Mouse (Mus musculus) liver, postnatal 0 days (tissue): ENCODE results near the gene Haus2. TPM values are rescaled to one million over a fixed set of nuclear protein-coding genes. Genes with fewer than 3 reads are reported as not detected.

Experiments used
- ATAC-seq: fragments of 200-750 bp; cut with Nextera tagmentation; 2 replicates; pipeline ENCODE4 v1.8.0; 2017; ENCODE audit warnings: mild to moderate bottlenecking, moderate library complexity
- DNase-seq: peaks from one replicate; pipeline ENCODE4 v3.0.0-alpha.2; 2016
- H3K27ac ChIP-seq: fragments of 300-500 bp; sonication (generic); 2 replicates; pipeline ENCODE4 v1.5.1; 2014; ENCODE audit warnings: antibody characterized with exemption, moderate library complexity, mild to moderate bottlenecking, low read depth
- H3K27me3 ChIP-seq: fragments of 300-500 bp; sonication (generic); 2 replicates; pipeline ENCODE4 v1.6.1; 2014; ENCODE audit warnings: low read length, control low read depth, mixed read lengths; ENCODE audit not compliant: insufficient read depth
- H3K36me3 ChIP-seq: fragments of 300-500 bp; sonication (generic); replicated peaks from 2 replicates; pipeline ENCODE4 v1.6.1; 2014; ENCODE audit warnings: mild to moderate bottlenecking, control low read depth, low read length, moderate library complexity, mixed read lengths; ENCODE audit not compliant: insufficient read depth
- H3K4me1 ChIP-seq: fragments of 300-500 bp; sonication (generic); 2 replicates; pipeline ENCODE4 v1.6.1; 2014; ENCODE audit warnings: antibody characterized with exemption, mild to moderate bottlenecking, control low read depth; ENCODE audit not compliant: insufficient read depth
- H3K4me2 ChIP-seq: fragments of 300-500 bp; sonication (generic); 2 replicates; pipeline ENCODE4 v1.6.1; 2014; ENCODE audit warnings: low read depth, mild to moderate bottlenecking, low read length, moderate library complexity, mixed read lengths
- H3K4me3 ChIP-seq: fragments of 300-500 bp; sonication (generic); 2 replicates; pipeline ENCODE4 v1.5.1; 2014; ENCODE audit warnings: low read depth, low read length
- H3K9ac ChIP-seq: fragments of 300-500 bp; sonication (generic); replicated peaks from 2 replicates; pipeline ENCODE4 v1.6.1; 2014; ENCODE audit warnings: mild to moderate bottlenecking, moderate library complexity
- H3K9me3 ChIP-seq: fragments of 300-500 bp; sonication (generic); 2 replicates; pipeline ENCODE4 v1.6.1; 2016; ENCODE audit warnings: mild to moderate bottlenecking, control low read depth, low read length, mixed read lengths
- CTCF ChIP-seq: sonication (generic); IDR thresholded peaks from 2 replicates; pipeline ENCODE4 v1.5.1; 2016; ENCODE audit warnings: antibody characterized with exemption, low read depth
- EP300 ChIP-seq: IDR thresholded peaks from 2 replicates; pipeline ENCODE4 v1.6.1; 2016; ENCODE audit warnings: antibody characterized with exemption, low read depth, mild to moderate bottlenecking
- WGBS: fragments of 180-500 bp; shearing (Covaris S2); extraction: QIAGEN DNeasy Blood & Tissue Kit; methylation state at CpG from one replicate; pipeline ENCODE4 v1.1.7; 2014; ENCODE audit not compliant: insufficient replicate concordance; 5-methylcytosine and 5-hydroxymethylcytosine counted together
- polyA plus RNA-seq: library from polyadenylated mRNA; unstranded; fragments of >200 nt; fragmentation: Nextera tagmentation; extraction: Ambion mirVana; gene quantifications from 2 replicates; pipeline ENCODE4 v1.2.1, GENCODE M21; 2015

The Haus2 gene
- polyA plus RNA-seq, 1 experiment from 2014 or later: 9.0 TPM

- no peak overlapping the region for H3K4me2 ChIP-seq
- no peak for DNase-seq
- no peak overlapping the region for H3K9ac ChIP-seq
- WGBS: 75% methylated on average over 7 of the region's 7 CpGs
- no peak for ATAC-seq
- H3K36me3 ChIP-seq: no peaks in the 10 kb centered on the region
- H3K27ac ChIP-seq: no peak overlapping the region
- no peak overlapping the region for H3K4me3 ChIP-seq
- TF ChIP-seq EP300: no peak
- TF ChIP-seq CTCF: no peak
- H3K4me1 ChIP-seq: peaks cover 11% of the 10 kb centered on the region
- H3K27me3 ChIP-seq: no peaks in the 10 kb centered on the region
- no peaks in the 10 kb centered on the region for H3K9me3 ChIP-seq
Observed at GRCm38 (mm10) chr2:120643836-120644235, 34.7 kb downstream of the Haus2 start.

- H3K4me3 ChIP-seq: no peak overlapping the region
- no peaks in the 10 kb centered on the region for H3K36me3 ChIP-seq
- H3K4me1 ChIP-seq: peaks cover 8% of the 10 kb centered on the region
- no peak for ATAC-seq
- H3K4me2 ChIP-seq: no peak overlapping the region
- TF ChIP-seq EP300: no peak
- no peak for TF ChIP-seq CTCF
- no peaks in the 10 kb centered on the region for H3K9me3 ChIP-seq
- H3K27me3 ChIP-seq: no peaks in the 10 kb centered on the region
- H3K27ac ChIP-seq: no peak overlapping the region
- H3K9ac ChIP-seq: no peak overlapping the region
- no peak for DNase-seq
- 57% methylated on average over 4 of the region's 4 CpGs for WGBS
Observed at GRCm38 (mm10) chr2:120646777-120647176, 37.6 kb downstream of the Haus2 start.

- H3K4me2 ChIP-seq: no peak overlapping the region
- WGBS: 51% methylated on average over 7 of the region's 7 CpGs
- H3K27ac ChIP-seq: peak overlapping the region; percentile 55; the same call in 1 of the 2 replicates
- DNase-seq (no peak), ATAC-seq (no peak)
- H3K9ac ChIP-seq: no peak overlapping the region
- H3K27me3 ChIP-seq: no peaks in the 10 kb centered on the region
- no peak for TF ChIP-seq CTCF
- no peak for TF ChIP-seq EP300
- no peaks in the 10 kb centered on the region for H3K9me3 ChIP-seq
- 0 out of 2 replicates have a peak, but pooled peaks cover 2% of the 10 kb centered on the region for H3K4me1 ChIP-seq
- no peak overlapping the region for H3K4me3 ChIP-seq
- H3K36me3 ChIP-seq: no peaks in the 10 kb centered on the region
Observed at GRCm38 (mm10) chr2:120652256-120652924, 43.2 kb downstream of the Haus2 start.

- no peak for TF ChIP-seq CTCF
- no peak for TF ChIP-seq EP300
- H3K27me3 ChIP-seq: no peaks in the 10 kb centered on the region
- H3K9me3 ChIP-seq: no peaks in the 10 kb centered on the region
- H3K27ac ChIP-seq: peak overlapping the region; percentile 55; the same call in 1 of the 2 replicates
- WGBS: 54% methylated on average over 7 of the region's 7 CpGs
- 0 out of 2 replicates have a peak, but pooled peaks cover 2% of the 10 kb centered on the region for H3K4me1 ChIP-seq
- no peaks in the 10 kb centered on the region for H3K36me3 ChIP-seq
- ATAC-seq (peak; percentile 13; the same call in 1 of the 2 replicates), DNase-seq (no peak)
- H3K4me2 ChIP-seq: no peak overlapping the region
- no peak overlapping the region for H3K4me3 ChIP-seq
- H3K9ac ChIP-seq: no peak overlapping the region
Observed at GRCm38 (mm10) chr2:120652925-120653284, 43.7 kb downstream of the Haus2 start.

GRCm38 (mm10) chr2:120654693-120655092, 45.5 kb downstream of the Haus2 start:
- 67% methylated on average over 2 of the region's 2 CpGs for WGBS
- Histone ChIP-seq H3K36me3 (no peaks in the 10 kb centered on the region), H3K4me2 (no peak overlapping the region), H3K9me3 (no peaks in the 10 kb centered on the region), H3K9ac (no peak overlapping the region), H3K27ac (no peak overlapping the region), H3K4me3 (no peak overlapping the region), H3K27me3 (no peaks in the 10 kb centered on the region), H3K4me1 (peaks cover 3% of the 10 kb centered on the region; the same call in 1 of the 2 replicates)
- no peak for ATAC-seq
- DNase-seq: no peak
- peak; percentile 36 for TF ChIP-seq CTCF
- no peak for TF ChIP-seq EP300

GRCm38 (mm10) chr2:120655905-120656304, 46.7 kb downstream of the Haus2 start:
- TF ChIP-seq EP300: no peak
- no peaks in the 10 kb centered on the region for H3K27me3 ChIP-seq
- no peak overlapping the region for H3K9ac ChIP-seq
- H3K9me3 ChIP-seq: no peaks in the 10 kb centered on the region
- H3K4me2 ChIP-seq: no peak overlapping the region
- peaks cover 10% of the 10 kb centered on the region for H3K4me1 ChIP-seq
- H3K4me3 ChIP-seq: no peak overlapping the region
- no peak overlapping the region for H3K27ac ChIP-seq
- no peaks in the 10 kb centered on the region for H3K36me3 ChIP-seq
- DNase-seq: no peak
- no peak for ATAC-seq
- WGBS: 81% methylated on average over 5 of the region's 5 CpGs
